Mouse (Mus musculus) neural tube, embryonic 15.5 days (tissue): ENCODE results near the gene Dact2. TPM values are rescaled to one million over a fixed set of nuclear protein-coding genes. Genes with fewer than 3 reads are reported as not detected.

ENCODE experiments used
- ATAC-seq: fragments of 200-750 bp; cut with Nextera tagmentation; 2 replicates; pipeline ENCODE4 v1.8.0; 2017; ENCODE audit warnings: mild to moderate bottlenecking, moderate TSS enrichment, moderate library complexity; ENCODE audit not compliant: low FRiP score
- H3K27ac ChIP-seq: fragments of 300-500 bp; sonication (generic); replicated peaks from 2 replicates; pipeline ENCODE4 v1.5.1; 2015; ENCODE audit warnings: mild to moderate bottlenecking, inconsistent platforms
- H3K27me3 ChIP-seq: fragments of 300-500 bp; sonication (generic); replicated peaks from 2 replicates; pipeline ENCODE4 v1.6.1; 2015; ENCODE audit warnings: inconsistent platforms
- H3K36me3 ChIP-seq: fragments of 300-500 bp; sonication (generic); 2 replicates; pipeline ENCODE4 v1.6.1; 2015; ENCODE audit warnings: inconsistent platforms
- H3K4me1 ChIP-seq: fragments of 300-500 bp; sonication (generic); 2 replicates; pipeline ENCODE4 v1.6.1; 2015; ENCODE audit warnings: inconsistent platforms
- H3K4me2 ChIP-seq: fragments of 300-500 bp; sonication (generic); 2 replicates; pipeline ENCODE4 v1.6.1; 2015; ENCODE audit warnings: inconsistent platforms, mild to moderate bottlenecking, moderate library complexity
- H3K4me3 ChIP-seq: fragments of 300-500 bp; sonication (generic); replicated peaks from 2 replicates; pipeline ENCODE4 v1.5.1; 2015; ENCODE audit warnings: mild to moderate bottlenecking, inconsistent platforms
- H3K9ac ChIP-seq: fragments of 300-500 bp; sonication (generic); replicated peaks from 2 replicates; pipeline ENCODE4 v1.6.1; 2015; ENCODE audit warnings: mild to moderate bottlenecking, inconsistent platforms
- H3K9me3 ChIP-seq: fragments of 300-500 bp; sonication (generic); replicated peaks from 2 replicates; pipeline ENCODE4 v1.6.1; 2016; ENCODE audit warnings: inconsistent platforms
- WGBS: fragments of 180-500 bp; shearing (Covaris S2); methylation state at CpG from one replicate; pipeline ENCODE4 v1.1.7; 2015; ENCODE audit warnings: mixed read lengths; 5-methylcytosine and 5-hydroxymethylcytosine counted together
- polyA plus RNA-seq: library from polyadenylated mRNA; unstranded; fragments of >200 nt; fragmentation: Nextera tagmentation; extraction: Ambion mirVana; gene quantifications from 2 replicates; pipeline ENCODE4 v1.2.1, GENCODE M21; 2015

Gene Dact2
- polyA plus RNA-seq, 1 experiment from 2014 or later = 3.7 TPM

DNA sequence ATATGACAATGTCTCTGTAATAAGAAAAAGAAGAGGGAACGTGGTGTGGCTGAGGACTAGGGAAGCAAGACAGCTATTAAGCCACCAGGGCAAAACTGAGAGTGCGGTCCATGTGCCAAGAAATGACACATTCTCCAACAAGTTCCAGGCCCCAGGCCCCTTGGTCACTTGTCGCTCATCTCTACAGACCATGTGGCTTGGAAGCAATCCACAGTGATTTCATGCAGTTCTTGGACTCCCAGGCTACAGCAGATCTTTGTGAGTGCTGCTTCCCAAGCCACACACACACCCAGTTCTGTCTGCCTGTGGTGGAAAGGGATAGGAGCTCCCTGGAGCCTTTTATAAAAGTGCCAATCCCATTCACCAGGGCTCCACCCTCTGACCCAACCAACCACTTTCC, 17.9 kb downstream of the Dact2 start:
- no peaks in the 10 kb centered on the region for H3K36me3 ChIP-seq
- 94% methylated on average over 3 of the region's 3 CpGs for WGBS
- no peak overlapping the region for H3K4me2 ChIP-seq
- no peak for ATAC-seq
- H3K27me3 ChIP-seq = no peaks in the 10 kb centered on the region
- no peak overlapping the region for H3K4me3 ChIP-seq
- no peak overlapping the region for H3K9ac ChIP-seq
- H3K4me1 ChIP-seq = no peaks in the 10 kb centered on the region
- no peaks in the 10 kb centered on the region for H3K9me3 ChIP-seq
- H3K27ac ChIP-seq = no peak overlapping the region

GRCm38 (mm10) chr17:14184192-14184814, 19.8 kb downstream of the Dact2 start:
- Histone ChIP-seq H3K36me3 (no peaks in the 10 kb centered on the region), H3K4me3 (no peak overlapping the region), H3K27me3 (no peaks in the 10 kb centered on the region), H3K27ac (no peak overlapping the region), H3K4me2 (no peak overlapping the region), H3K4me1 (no peaks in the 10 kb centered on the region), H3K9me3 (no peaks in the 10 kb centered on the region), H3K9ac (no peak overlapping the region)
- no peak for ATAC-seq
- 91% methylated on average over 4 of the region's 4 CpGs for WGBS

- Histone ChIP-seq H3K27ac (no peak overlapping the region), H3K27me3 (no peaks in the 10 kb centered on the region), H3K36me3 (no peaks in the 10 kb centered on the region), H3K4me2 (no peak overlapping the region), H3K9ac (no peak overlapping the region), H3K9me3 (no peaks in the 10 kb centered on the region), H3K4me3 (no peak overlapping the region), H3K4me1 (0 out of 2 replicates have a peak, but pooled peaks cover 3% of the 10 kb centered on the region)
- ATAC-seq = no peak
- 80% methylated on average over 4 of the region's 4 CpGs for WGBS
These were observed 20.4 kb downstream of the Dact2 start for GRCm38 (mm10) chr17:14183717-14184116.

- no peak for ATAC-seq
- no peak overlapping the region for H3K4me2 ChIP-seq
- WGBS = 86% methylated on average over 3 of the region's 3 CpGs
These were observed 21.2 kb downstream of the Dact2 start for GRCm38 (mm10) chr17:14182860-14183259.

GRCm38 (mm10) chr17:14178911-14179310, 25.2 kb downstream of the Dact2 start:
- Histone ChIP-seq H3K9ac (no peak overlapping the region), H3K4me3 (no peak overlapping the region), H3K36me3 (no peaks in the 10 kb centered on the region), H3K4me1 (0 out of 2 replicates have a peak, but pooled peaks cover 6% of the 10 kb centered on the region), H3K27ac (no peak overlapping the region), H3K27me3 (no peaks in the 10 kb centered on the region; the same call in 1 of the 2 replicates), H3K4me2 (no peak overlapping the region), H3K9me3 (no peaks in the 10 kb centered on the region)
- 65% methylated on average over 4 of the region's 4 CpGs for WGBS
- no peak for ATAC-seq

More at GRCm38 (mm10) chr17:14182860-14183259, 21.2 kb downstream of the Dact2 start:
- Histone ChIP-seq H3K27ac (no peak overlapping the region), H3K9ac (no peak overlapping the region), H3K36me3 (no peaks in the 10 kb centered on the region), H3K4me1 (0 out of 2 replicates have a peak, but pooled peaks cover 6% of the 10 kb centered on the region), H3K4me3 (no peak overlapping the region), H3K9me3 (no peaks in the 10 kb centered on the region), H3K27me3 (no peaks in the 10 kb centered on the region)

GRCm38 (mm10) chr17:14178475-14178874, 25.6 kb downstream of the Dact2 start:
- Histone ChIP-seq H3K4me3 (no peak overlapping the region), H3K27me3 (no peaks in the 10 kb centered on the region; the same call in 1 of the 2 replicates), H3K4me1 (0 out of 2 replicates have a peak, but pooled peaks cover 6% of the 10 kb centered on the region), H3K27ac (no peak overlapping the region), H3K36me3 (no peaks in the 10 kb centered on the region), H3K4me2 (no peak overlapping the region), H3K9ac (no peak overlapping the region), H3K9me3 (no peaks in the 10 kb centered on the region)
- no peak for ATAC-seq
- 15% methylated on average over 4 of the region's 4 CpGs for WGBS

DNA sequence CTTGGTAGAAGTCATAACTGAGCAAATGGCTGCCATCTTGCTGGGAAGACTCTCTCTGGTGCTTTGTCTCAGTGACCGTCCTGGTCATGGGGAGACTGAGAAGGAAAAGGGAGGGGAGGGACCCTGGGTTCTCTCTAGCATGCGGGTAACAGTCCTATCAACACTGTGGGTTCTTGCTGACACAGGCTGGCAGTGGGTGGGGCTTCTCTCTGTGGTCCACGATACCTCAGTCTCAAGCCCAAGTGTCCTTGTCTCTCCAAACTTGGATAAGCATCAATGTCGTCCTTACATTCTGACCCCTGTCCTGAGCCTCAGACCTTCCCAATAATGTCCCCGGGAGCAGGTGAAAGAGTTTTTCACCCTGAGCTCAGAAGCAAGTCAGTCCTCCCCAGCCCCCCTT, 26.1 kb downstream of the Dact2 start:
- H3K4me2 ChIP-seq = no peak overlapping the region
- H3K27ac ChIP-seq = no peak overlapping the region
- no peak for ATAC-seq
- H3K9ac ChIP-seq = no peak overlapping the region
- H3K36me3 ChIP-seq = no peaks in the 10 kb centered on the region
- H3K27me3 ChIP-seq = no peaks in the 10 kb centered on the region; the same call in 1 of the 2 replicates
- H3K9me3 ChIP-seq = no peaks in the 10 kb centered on the region
- H3K4me3 ChIP-seq = no peak overlapping the region
- WGBS = 67% methylated on average over 5 of the region's 5 CpGs
- H3K4me1 ChIP-seq = 0 out of 2 replicates have a peak, but pooled peaks cover 6% of the 10 kb centered on the region

DNA sequence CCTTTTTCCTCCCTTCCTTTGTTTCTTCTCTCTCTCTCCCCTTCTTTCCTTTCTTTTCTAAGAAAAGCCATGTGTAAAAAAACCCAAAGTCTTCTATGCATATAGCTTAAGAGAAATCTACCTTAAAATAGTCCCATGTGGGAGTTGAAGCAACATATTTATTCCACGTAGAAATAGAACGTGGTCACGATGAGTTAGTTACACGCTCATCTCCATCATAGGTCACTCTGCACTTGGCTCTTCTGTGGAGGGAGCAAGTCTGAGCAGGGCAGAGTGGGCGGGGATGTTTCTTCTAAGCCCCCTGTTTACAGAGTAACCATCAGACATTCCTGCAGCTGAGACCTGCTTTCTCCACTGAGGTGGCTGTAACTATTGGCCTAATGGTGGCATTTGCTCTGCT, 27.1 kb downstream of the Dact2 start:
- 68% methylated on average over 5 of the region's 5 CpGs for WGBS
- no peak for ATAC-seq
- H3K36me3 ChIP-seq = no peaks in the 10 kb centered on the region
- H3K4me1 ChIP-seq = 0 out of 2 replicates have a peak, but pooled peaks cover 6% of the 10 kb centered on the region
- no peaks in the 10 kb centered on the region; the same call in 1 of the 2 replicates for H3K27me3 ChIP-seq
- no peaks in the 10 kb centered on the region for H3K9me3 ChIP-seq
- H3K4me2 ChIP-seq = no peak overlapping the region
- no peak overlapping the region for H3K27ac ChIP-seq
- no peak overlapping the region for H3K9ac ChIP-seq
- H3K4me3 ChIP-seq = no peak overlapping the region

- Histone ChIP-seq H3K27ac (no peak overlapping the region), H3K9me3 (no peaks in the 10 kb centered on the region), H3K36me3 (no peaks in the 10 kb centered on the region), H3K4me2 (no peak overlapping the region), H3K27me3 (no peaks in the 10 kb centered on the region; the same call in 1 of the 2 replicates), H3K9ac (no peak overlapping the region), H3K4me1 (0 out of 2 replicates have a peak, but pooled peaks cover 6% of the 10 kb centered on the region), H3K4me3 (no peak overlapping the region)
- no peak for ATAC-seq
- 86% methylated on average over 5 of the region's 5 CpGs for WGBS
These were observed 28.4 kb downstream of the Dact2 start for GRCm38 (mm10) chr17:14175704-14176103.

DNA sequence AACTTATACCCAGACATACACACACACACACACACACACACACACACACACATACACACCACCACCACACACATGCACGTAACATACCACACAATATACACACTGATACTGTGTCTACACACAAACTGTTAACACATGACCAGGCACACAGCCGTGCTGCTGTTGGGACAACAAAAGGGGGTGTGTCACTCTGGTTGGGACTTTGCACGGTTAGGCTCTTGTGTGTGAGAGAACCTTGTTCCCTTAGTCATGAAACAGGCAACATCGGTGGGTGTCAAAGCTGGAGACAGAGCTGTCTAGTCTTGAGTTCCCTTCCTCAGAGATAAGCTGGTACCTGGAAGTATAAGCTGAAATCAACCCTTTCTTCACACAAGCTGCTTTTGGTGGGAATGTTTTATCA, 29.1 kb downstream of the Dact2 start:
- Histone ChIP-seq H3K9ac (no peak overlapping the region), H3K4me2 (no peak overlapping the region), H3K27me3 (no peaks in the 10 kb centered on the region; the same call in 1 of the 2 replicates), H3K27ac (no peak overlapping the region), H3K9me3 (no peaks in the 10 kb centered on the region), H3K36me3 (no peaks in the 10 kb centered on the region), H3K4me1 (0 out of 2 replicates have a peak, but pooled peaks cover 6% of the 10 kb centered on the region), H3K4me3 (no peak overlapping the region)
- ATAC-seq = no peak
- 85% methylated on average over 4 of the region's 4 CpGs for WGBS

GRCm38 (mm10) chr17:14174401-14174800, 29.7 kb downstream of the Dact2 start:
- Histone ChIP-seq H3K4me1 (0 out of 2 replicates have a peak, but pooled peaks cover 6% of the 10 kb centered on the region), H3K27ac (no peak overlapping the region), H3K36me3 (no peaks in the 10 kb centered on the region), H3K27me3 (no peaks in the 10 kb centered on the region; the same call in 1 of the 2 replicates), H3K9me3 (no peaks in the 10 kb centered on the region), H3K4me2 (no peak overlapping the region), H3K9ac (no peak overlapping the region), H3K4me3 (no peak overlapping the region)
- no peak for ATAC-seq
- WGBS = 88% methylated on average over 3 of the region's 3 CpGs

DNA sequence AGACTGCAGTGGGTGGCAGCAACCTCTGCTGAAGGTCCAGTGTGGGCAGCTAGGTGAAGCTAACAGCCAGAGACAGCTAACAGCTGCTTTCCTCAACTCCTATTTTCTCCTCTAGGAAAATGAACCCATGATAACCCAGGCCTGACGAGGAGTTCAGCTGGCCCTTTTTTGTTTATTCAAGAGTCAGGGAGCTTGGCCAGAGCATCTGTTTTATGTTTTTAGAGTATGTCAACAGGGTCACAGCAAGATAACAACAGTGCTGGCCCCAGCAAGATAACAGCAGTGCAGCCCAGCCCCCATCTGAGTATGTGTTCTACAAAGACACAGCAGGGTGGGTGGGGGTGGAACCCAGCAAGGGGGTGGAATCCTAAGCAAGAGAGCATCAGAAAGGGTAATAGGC, 30.6 kb downstream of the Dact2 start:
- Histone ChIP-seq H3K36me3 (no peaks in the 10 kb centered on the region), H3K27ac (no peak overlapping the region), H3K9ac (no peak overlapping the region), H3K4me1 (0 out of 2 replicates have a peak, but pooled peaks cover under 1% of the 10 kb centered on the region), H3K4me2 (no peak overlapping the region), H3K4me3 (no peak overlapping the region), H3K9me3 (no peaks in the 10 kb centered on the region), H3K27me3 (peaks cover 2% of the 10 kb centered on the region; the same call in 1 of the 2 replicates)
- ATAC-seq = no peak
- 36% methylated on average over 1 of the region's 1 CpGs for WGBS
